Mouse (Mus musculus) heart, adult 11 months (tissue): Measurements from ENCODE around the gene Zfp286.
A peak's percentile ranks its signal among the peaks of the same experiment; 100 is the strongest.

Source experiments
- DNase-seq: peaks from one replicate; pipeline ENCODE4 v3.0.0; 2022

Gene Zfp286

GRCm38 (mm10) chr11:62788935-62789616 is at the start of gene Zfp286:
Gene Zfp286 (minus strand): TSS chr11:62789462.
- DNase-seq, result peak; percentile 98

- no peak for DNase-seq
These were observed 42.6 kb upstream of the Zfp286 start for GRCm38 (mm10) chr11:62831906-62832305.

- no peak for DNase-seq
These were observed 41.1 kb upstream of the Zfp286 start for GRCm38 (mm10) chr11:62830387-62830786.

GRCm38 (mm10) chr11:62827911-62828310 is 38.6 kb upstream of the Zfp286 start:
- no peak for DNase-seq

GRCm38 (mm10) chr11:62827135-62827534 is 37.9 kb upstream of the Zfp286 start:
- no peak for DNase-seq

- no peak for DNase-seq
These were observed 37.0 kb upstream of the Zfp286 start for GRCm38 (mm10) chr11:62826106-62826733.

GRCm38 (mm10) chr11:62825222-62826105 is 36.2 kb upstream of the Zfp286 start:
- DNase-seq, result peak; percentile 86

GRCm38 (mm10) chr11:62824211-62824610 is 34.9 kb upstream of the Zfp286 start:
- DNase-seq, result peak; percentile 80

- peak; percentile 97 for DNase-seq
These were observed 32.6 kb upstream of the Zfp286 start for GRCm38 (mm10) chr11:62821893-62822292.

- peak; percentile 96 for DNase-seq
These were observed 31.6 kb upstream of the Zfp286 start for GRCm38 (mm10) chr11:62820661-62821437.

GRCm38 (mm10) chr11:62820059-62820541 is 30.8 kb upstream of the Zfp286 start, which contains the start of gene Trim16:
Gene Trim16 (plus strand): TSS chr11:62820231.
- DNase-seq, result peak; percentile 99

GRCm38 (mm10) chr11:62819059-62819686 is 29.9 kb upstream of the Zfp286 start:
- DNase-seq, result peak; percentile 90

- no peak for DNase-seq
These were observed 27.3 kb upstream of the Zfp286 start for GRCm38 (mm10) chr11:62816591-62816990.

- DNase-seq, result no peak
These were observed 26.2 kb upstream of the Zfp286 start for GRCm38 (mm10) chr11:62815438-62815837.

- no peak for DNase-seq
These were observed 25.4 kb upstream of the Zfp286 start for GRCm38 (mm10) chr11:62814625-62815024.

GRCm38 (mm10) chr11:62813970-62814624 is 24.8 kb upstream of the Zfp286 start:
- no peak for DNase-seq

- no peak for DNase-seq
These were observed 24.2 kb upstream of the Zfp286 start for GRCm38 (mm10) chr11:62813497-62813896.

- no peak for DNase-seq
These were observed 23.0 kb upstream of the Zfp286 start for GRCm38 (mm10) chr11:62812268-62812667.

- DNase-seq, result no peak
These were observed 19.9 kb upstream of the Zfp286 start for GRCm38 (mm10) chr11:62809201-62809600.

- DNase-seq, result no peak
These were observed 18.7 kb upstream of the Zfp286 start for GRCm38 (mm10) chr11:62807965-62808364.

GRCm38 (mm10) chr11:62804119-62804518 is 14.9 kb upstream of the Zfp286 start:
- DNase-seq, result no peak

GRCm38 (mm10) chr11:62789617-62789936 is 315 bp upstream of the Zfp286 start:
- DNase-seq, result no peak
